Mouse (Mus musculus): Measurements from ENCODE around the gene Trim16. TPM values are rescaled to one million over a fixed set of nuclear protein-coding genes. Genes with fewer than 3 reads are reported as not detected.

Trim16 gene
- polyA plus RNA-seq, 1 experiment = 0.61 TPM

GRCm38 (mm10) chr11:62844562-62844961, 24.5 kb downstream of the Trim16 start:
- Histone ChIP-seq H3K36me3 (ENCODE audit: control insufficient read depth, insufficient read depth, low read length, poor library complexity, severe bottlenecking) (no peaks in the 10 kb centered on the region), H3K9ac (ENCODE audit: low read depth, poor library complexity, severe bottlenecking) (no peak overlapping the region), H3K9me3 (replicated peaks; ENCODE audit: control insufficient read depth, insufficient read depth, low read length, poor library complexity, severe bottlenecking) (no peaks in the 10 kb centered on the region), H3K4me1 (ENCODE audit: control insufficient read depth, insufficient read depth, low read length) (peaks cover 8% of the 10 kb centered on the region), H3K27me3 (ENCODE audit: control insufficient read depth, insufficient read depth, low read length, poor library complexity, severe bottlenecking) (no peaks in the 10 kb centered on the region), H3K4me3 (ENCODE audit: low read depth, low read length) (no peak overlapping the region), H3K27ac (ENCODE audit: insufficient read depth, low read length) (no peak overlapping the region)
- TF ChIP-seq CTCF (IDR thresholded peaks at IDR 0.05; ENCODE audit: low read depth, low read length) (no peak), EP300 (IDR thresholded peaks at IDR 0.05; ENCODE audit: insufficient read depth, low read depth, low read length) (no peak), POLR2A (IDR thresholded peaks at IDR 0.05; ENCODE audit: insufficient read depth, low read length) (no peak)

- H3K9ac ChIP-seq (ENCODE audit: low read depth, poor library complexity, severe bottlenecking) = no peak overlapping the region
- no peak for TF ChIP-seq CTCF (IDR thresholded peaks at IDR 0.05; ENCODE audit: low read depth, low read length)
- no peak for TF ChIP-seq POLR2A (IDR thresholded peaks at IDR 0.05; ENCODE audit: insufficient read depth, low read length)
- TF ChIP-seq EP300 (IDR thresholded peaks at IDR 0.05; ENCODE audit: insufficient read depth, low read depth, low read length) = peak; percentile 68; the same call in 1 of the 2 replicates
- H3K27me3 ChIP-seq (ENCODE audit: control insufficient read depth, insufficient read depth, low read length, poor library complexity, severe bottlenecking) = no peaks in the 10 kb centered on the region
- H3K4me3 ChIP-seq (ENCODE audit: low read depth, low read length) = no peak overlapping the region
- H3K27ac ChIP-seq (ENCODE audit: insufficient read depth, low read length) = no peak overlapping the region
- no peaks in the 10 kb centered on the region for H3K9me3 ChIP-seq (replicated peaks; ENCODE audit: control insufficient read depth, insufficient read depth, low read length, poor library complexity, severe bottlenecking)
- peaks cover 8% of the 10 kb centered on the region for H3K4me1 ChIP-seq (ENCODE audit: control insufficient read depth, insufficient read depth, low read length)
- H3K36me3 ChIP-seq (ENCODE audit: control insufficient read depth, insufficient read depth, low read length, poor library complexity, severe bottlenecking) = no peaks in the 10 kb centered on the region
Measured at GRCm38 (mm10) chr11:62845730-62846129, 25.7 kb downstream of the Trim16 start.

- H3K27ac ChIP-seq (ENCODE audit: insufficient read depth, low read length) = 0 out of 2 replicates have a peak within 1 kb of the TSS, but pooled peaks have one; percentile 18
- TF ChIP-seq CTCF (IDR thresholded peaks at IDR 0.05; ENCODE audit: low read depth, low read length) (no peak), EP300 (IDR thresholded peaks at IDR 0.05; ENCODE audit: insufficient read depth, low read depth, low read length) (no peak), POLR2A (IDR thresholded peaks at IDR 0.05; ENCODE audit: insufficient read depth, low read length) (no peak)
- no peaks in the 10 kb centered on the region for H3K27me3 ChIP-seq (ENCODE audit: control insufficient read depth, insufficient read depth, low read length, poor library complexity, severe bottlenecking)
- H3K4me1 ChIP-seq (ENCODE audit: control insufficient read depth, insufficient read depth, low read length) = peaks cover 8% of the 10 kb centered on the region
- no peaks in the 10 kb centered on the region for H3K36me3 ChIP-seq (ENCODE audit: control insufficient read depth, insufficient read depth, low read length, poor library complexity, severe bottlenecking)
- peak within 1 kb of the TSS; percentile 49; the same call in 1 of the 2 replicates for H3K9ac ChIP-seq (ENCODE audit: low read depth, poor library complexity, severe bottlenecking)
- no peaks in the 10 kb centered on the region for H3K9me3 ChIP-seq (replicated peaks; ENCODE audit: control insufficient read depth, insufficient read depth, low read length, poor library complexity, severe bottlenecking)
- H3K4me3 ChIP-seq (ENCODE audit: low read depth, low read length) = peak within 1 kb of the TSS; percentile 28; the same call in 1 of the 2 replicates
Measured at GRCm38 (mm10) chr11:62846961-62847654, 27.1 kb downstream of the Trim16 start, which contains the start of gene Fbxw10. Fbxw10 (plus strand) TSS chr11:62847069.

- no peak overlapping the region for H3K4me3 ChIP-seq (ENCODE audit: low read depth, low read length)
- no peaks in the 10 kb centered on the region for H3K9me3 ChIP-seq (replicated peaks; ENCODE audit: control insufficient read depth, insufficient read depth, low read length, poor library complexity, severe bottlenecking)
- TF ChIP-seq CTCF (IDR thresholded peaks at IDR 0.05; ENCODE audit: low read depth, low read length) = no peak
- TF ChIP-seq POLR2A (IDR thresholded peaks at IDR 0.05; ENCODE audit: insufficient read depth, low read length) = no peak
- no peak overlapping the region for H3K9ac ChIP-seq (ENCODE audit: low read depth, poor library complexity, severe bottlenecking)
- no peaks in the 10 kb centered on the region for H3K36me3 ChIP-seq (ENCODE audit: control insufficient read depth, insufficient read depth, low read length, poor library complexity, severe bottlenecking)
- H3K27me3 ChIP-seq (ENCODE audit: control insufficient read depth, insufficient read depth, low read length, poor library complexity, severe bottlenecking) = no peaks in the 10 kb centered on the region
- peaks cover 8% of the 10 kb centered on the region for H3K4me1 ChIP-seq (ENCODE audit: control insufficient read depth, insufficient read depth, low read length)
- no peak overlapping the region for H3K27ac ChIP-seq (ENCODE audit: insufficient read depth, low read length)
Measured at GRCm38 (mm10) chr11:62847655-62848191, 27.7 kb downstream of the Trim16 start.

GRCm38 (mm10) chr11:62848301-62848700, 28.3 kb downstream of the Trim16 start:
- H3K4me1 ChIP-seq (ENCODE audit: control insufficient read depth, insufficient read depth, low read length) = peaks cover 8% of the 10 kb centered on the region
- TF ChIP-seq POLR2A (IDR thresholded peaks at IDR 0.05; ENCODE audit: insufficient read depth, low read length) = no peak
- no peak for TF ChIP-seq CTCF (IDR thresholded peaks at IDR 0.05; ENCODE audit: low read depth, low read length)
- no peak for TF ChIP-seq EP300 (IDR thresholded peaks at IDR 0.05; ENCODE audit: insufficient read depth, low read depth, low read length)
- no peaks in the 10 kb centered on the region for H3K36me3 ChIP-seq (ENCODE audit: control insufficient read depth, insufficient read depth, low read length, poor library complexity, severe bottlenecking)
- H3K4me3 ChIP-seq (ENCODE audit: low read depth, low read length) = no peak overlapping the region
- no peaks in the 10 kb centered on the region for H3K9me3 ChIP-seq (replicated peaks; ENCODE audit: control insufficient read depth, insufficient read depth, low read length, poor library complexity, severe bottlenecking)
- H3K9ac ChIP-seq (ENCODE audit: low read depth, poor library complexity, severe bottlenecking) = no peak overlapping the region
- H3K27me3 ChIP-seq (ENCODE audit: control insufficient read depth, insufficient read depth, low read length, poor library complexity, severe bottlenecking) = no peaks in the 10 kb centered on the region
- no peak overlapping the region for H3K27ac ChIP-seq (ENCODE audit: insufficient read depth, low read length)

- TF ChIP-seq EP300 (IDR thresholded peaks at IDR 0.05; ENCODE audit: insufficient read depth, low read depth, low read length) (no peak), CTCF (IDR thresholded peaks at IDR 0.05; ENCODE audit: low read depth, low read length) (no peak), POLR2A (IDR thresholded peaks at IDR 0.05; ENCODE audit: insufficient read depth, low read length) (no peak)
- Histone ChIP-seq H3K4me1 (ENCODE audit: control insufficient read depth, insufficient read depth, low read length) (peaks cover 2% of the 10 kb centered on the region), H3K36me3 (ENCODE audit: control insufficient read depth, insufficient read depth, low read length, poor library complexity, severe bottlenecking) (no peaks in the 10 kb centered on the region), H3K27ac (ENCODE audit: insufficient read depth, low read length) (no peak overlapping the region), H3K4me3 (ENCODE audit: low read depth, low read length) (no peak overlapping the region), H3K9ac (ENCODE audit: low read depth, poor library complexity, severe bottlenecking) (no peak overlapping the region), H3K9me3 (replicated peaks; ENCODE audit: control insufficient read depth, insufficient read depth, low read length, poor library complexity, severe bottlenecking) (no peaks in the 10 kb centered on the region), H3K27me3 (ENCODE audit: control insufficient read depth, insufficient read depth, low read length, poor library complexity, severe bottlenecking) (no peaks in the 10 kb centered on the region)
Measured at GRCm38 (mm10) chr11:62851199-62851598, 31.2 kb downstream of the Trim16 start.

Data from ES-Bruce4 (cell line).